Mouse (Mus musculus): ENCODE data around the gene Nhsl2.

- peak; percentile 66 for TF ChIP-seq CTCF (IDR thresholded peaks at IDR 0.05; ENCODE audit: insufficient read depth, low read length)
- TF ChIP-seq POLR2A (IDR thresholded peaks at IDR 0.05; ENCODE audit: borderline replicate concordance, extremely low read depth, low read depth, low read length), result no peak
Measured at GRCm38 (mm10) chrX:101981450-101981849, 132.3 kb downstream of the Nhsl2 start.
